Mouse (Mus musculus) liver, embryonic 12.5 days (tissue): Measurements from ENCODE around the gene Rdh16f2. TPM values are rescaled to one million over a fixed set of nuclear protein-coding genes. Genes with fewer than 3 reads are reported as not detected.
"Not testable (repeated sequence)": the region's sequence is repeated elsewhere in the genome, so short reads cannot be mapped to it uniquely, and the experiment has no call there.

Experiments
- ATAC-seq: fragments of 200-750 bp; cut with Nextera tagmentation; 2 replicates; pipeline ENCODE4 v1.8.0; 2017; ENCODE audit warnings: moderate number of reproducible peaks, mild to moderate bottlenecking, moderate library complexity
- H3K27ac ChIP-seq: fragments of 300-500 bp; sonication (generic); 2 replicates; pipeline ENCODE4 v1.5.1; 2016; ENCODE audit warnings: mild to moderate bottlenecking
- H3K27me3 ChIP-seq: fragments of 300-500 bp; sonication (generic); replicated peaks from 2 replicates; pipeline ENCODE4 v1.6.1; 2016; ENCODE audit warnings: mild to moderate bottlenecking, moderate library complexity
- H3K36me3 ChIP-seq: fragments of 300-500 bp; sonication (generic); 2 replicates; pipeline ENCODE4 v1.6.1; 2016; ENCODE audit warnings: mild to moderate bottlenecking, moderate library complexity
- H3K4me1 ChIP-seq: fragments of 300-500 bp; sonication (generic); 2 replicates; pipeline ENCODE4 v1.6.1; 2016
- H3K4me2 ChIP-seq: fragments of 300-500 bp; sonication (generic); 2 replicates; pipeline ENCODE4 v1.6.1; 2016; ENCODE audit warnings: mild to moderate bottlenecking, moderate library complexity
- H3K4me3 ChIP-seq: fragments of 300-500 bp; sonication (generic); 2 replicates; pipeline ENCODE4 v1.5.1; 2016; ENCODE audit warnings: mild to moderate bottlenecking, moderate library complexity
- H3K9ac ChIP-seq: fragments of 300-500 bp; sonication (generic); 2 replicates; pipeline ENCODE4 v1.6.1; 2016; ENCODE audit warnings: mild to moderate bottlenecking, moderate library complexity
- H3K9me3 ChIP-seq: fragments of 300-500 bp; sonication (generic); replicated peaks from 2 replicates; pipeline ENCODE4 v1.6.1; 2016; ENCODE audit warnings: mild to moderate bottlenecking, moderate library complexity
- WGBS: fragments of 180-500 bp; shearing (Covaris S2); methylation state at CpG from one replicate; pipeline ENCODE4 v1.1.7; 2016; ENCODE audit not compliant: insufficient replicate concordance; 5-methylcytosine and 5-hydroxymethylcytosine counted together
- polyA plus RNA-seq: library from polyadenylated mRNA; unstranded; fragments of >200 nt; fragmentation: Nextera tagmentation; extraction: Ambion mirVana; gene quantifications from 2 replicates; pipeline ENCODE4 v1.2.1, GENCODE M21; 2016

Rdh16f2 gene
- polyA plus RNA-seq, 1 experiment from 2014 or later: not detected

DNA sequence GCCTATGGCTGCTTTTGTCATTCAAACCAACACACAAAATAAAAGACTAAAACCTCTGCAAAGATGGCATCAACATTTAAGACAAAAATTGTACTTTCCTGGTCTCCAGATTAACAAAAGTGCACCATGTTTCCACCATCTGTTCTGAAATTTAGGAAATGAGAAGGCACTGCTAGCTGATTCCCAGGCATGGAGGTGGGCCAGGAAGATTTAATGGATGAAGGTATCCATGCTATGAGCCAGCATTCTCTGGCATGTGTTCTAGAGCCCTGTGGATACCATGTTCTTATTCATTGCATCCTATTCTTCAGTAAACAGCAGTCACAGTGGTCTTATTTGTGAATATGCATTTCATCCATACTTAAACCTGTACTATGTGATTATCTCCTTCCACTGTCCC, 9.9 kb upstream of the Rdh16f2 start:
- Histone ChIP-seq H3K27me3 (no peaks in the 10 kb centered on the region), H3K4me2 (no peak overlapping the region), H3K9me3 (no peaks in the 10 kb centered on the region), H3K4me3 (no peak overlapping the region), H3K4me1 (no peaks in the 10 kb centered on the region), H3K27ac (no peak overlapping the region), H3K36me3 (no peaks in the 10 kb centered on the region), H3K9ac (no peak overlapping the region)
- no peak for ATAC-seq

DNA sequence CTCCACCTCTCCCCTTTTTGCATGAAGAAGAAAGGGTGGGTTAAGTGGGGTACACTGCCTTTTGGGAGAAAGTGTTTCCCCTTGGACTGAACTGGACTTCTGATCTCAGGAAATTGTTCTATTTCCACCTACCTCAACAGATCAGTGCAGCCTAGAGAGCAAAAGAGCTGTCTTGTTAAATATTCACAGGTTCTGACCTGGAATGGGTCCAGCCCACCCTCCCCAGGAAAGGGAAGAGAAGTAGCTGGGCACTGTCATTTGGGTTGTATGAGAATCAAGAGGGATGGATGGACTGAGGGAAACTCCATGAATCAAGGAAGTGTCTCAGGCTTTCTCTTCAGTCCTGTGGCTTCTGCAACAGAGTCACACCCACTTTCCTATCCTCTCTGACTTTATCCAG, 1.3 kb upstream of the Rdh16f2 start:
- H3K4me2 ChIP-seq: no peak overlapping the region
- no peak for ATAC-seq
- no peaks in the 10 kb centered on the region for H3K27me3 ChIP-seq
- H3K27ac ChIP-seq: no peak overlapping the region
- no peaks in the 10 kb centered on the region for H3K36me3 ChIP-seq
- H3K4me3 ChIP-seq: no peak overlapping the region
- no peak overlapping the region for H3K9ac ChIP-seq
- H3K4me1 ChIP-seq: no peaks in the 10 kb centered on the region
- H3K9me3 ChIP-seq: no peaks in the 10 kb centered on the region

DNA sequence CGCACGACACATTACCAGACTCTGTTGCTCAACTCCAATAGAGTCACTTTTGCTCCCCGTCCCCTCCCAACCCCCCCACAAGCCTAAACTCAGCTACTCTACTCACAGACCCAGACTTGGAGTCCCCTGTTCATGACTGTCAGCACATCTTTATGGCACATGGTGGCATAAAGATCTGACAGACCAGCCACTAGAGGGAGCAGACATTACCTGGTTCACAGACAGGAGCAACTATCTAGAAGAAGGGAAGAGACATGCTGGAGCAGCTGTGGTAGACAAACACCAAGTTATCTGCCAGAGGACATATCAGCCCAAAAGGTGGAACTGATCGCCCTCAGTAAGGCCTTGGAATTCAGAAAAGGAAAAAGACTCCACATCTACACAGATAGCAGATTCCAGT, 6.2 kb downstream of the Rdh16f2 start:
- H3K9me3 ChIP-seq: no peaks in the 10 kb centered on the region; the same call in 1 of the 2 replicates
- H3K4me1 ChIP-seq: no peaks in the 10 kb centered on the region
- no peak overlapping the region for H3K9ac ChIP-seq
- H3K36me3 ChIP-seq: no peaks in the 10 kb centered on the region
- no peak for ATAC-seq
- WGBS: 63% methylated on average over 4 of the region's 4 CpGs
- no peak overlapping the region for H3K4me2 ChIP-seq
- H3K4me3 ChIP-seq: no peak overlapping the region
- H3K27ac ChIP-seq: no peak overlapping the region
- H3K27me3 ChIP-seq: no peaks in the 10 kb centered on the region

DNA sequence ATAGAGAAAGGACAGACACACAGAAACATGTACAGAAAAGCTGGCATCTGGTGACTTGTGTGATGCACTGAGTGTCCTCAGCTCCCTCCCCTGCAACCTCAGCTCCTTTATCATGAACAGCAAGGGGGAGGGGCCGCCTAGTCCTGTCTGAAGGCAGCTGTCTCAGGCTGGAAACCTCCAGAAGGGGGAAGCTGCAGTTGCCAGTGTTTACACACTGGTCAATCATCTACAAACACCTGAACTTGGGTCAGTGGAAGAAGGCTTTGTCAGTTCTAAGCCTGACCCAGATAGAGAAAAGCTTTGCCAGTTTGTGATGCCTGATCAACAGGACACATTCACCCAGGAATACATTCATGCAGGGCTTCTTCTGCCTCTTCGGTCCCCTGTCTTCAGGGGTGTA, 11.4 kb downstream of the Rdh16f2 start:
- Histone ChIP-seq H3K36me3 (no peaks in the 10 kb centered on the region), H3K27ac (peak overlapping the region; percentile 62; the same call in 1 of the 2 replicates), H3K4me2 (no peak overlapping the region), H3K9me3 (no peaks in the 10 kb centered on the region), H3K27me3 (no peaks in the 10 kb centered on the region), H3K4me3 (no peak overlapping the region), H3K4me1 (peaks cover 18% of the 10 kb centered on the region), H3K9ac (no peak overlapping the region)
- 42% methylated on average over 2 of the region's 2 CpGs for WGBS
- ATAC-seq: peak; percentile 57

DNA sequence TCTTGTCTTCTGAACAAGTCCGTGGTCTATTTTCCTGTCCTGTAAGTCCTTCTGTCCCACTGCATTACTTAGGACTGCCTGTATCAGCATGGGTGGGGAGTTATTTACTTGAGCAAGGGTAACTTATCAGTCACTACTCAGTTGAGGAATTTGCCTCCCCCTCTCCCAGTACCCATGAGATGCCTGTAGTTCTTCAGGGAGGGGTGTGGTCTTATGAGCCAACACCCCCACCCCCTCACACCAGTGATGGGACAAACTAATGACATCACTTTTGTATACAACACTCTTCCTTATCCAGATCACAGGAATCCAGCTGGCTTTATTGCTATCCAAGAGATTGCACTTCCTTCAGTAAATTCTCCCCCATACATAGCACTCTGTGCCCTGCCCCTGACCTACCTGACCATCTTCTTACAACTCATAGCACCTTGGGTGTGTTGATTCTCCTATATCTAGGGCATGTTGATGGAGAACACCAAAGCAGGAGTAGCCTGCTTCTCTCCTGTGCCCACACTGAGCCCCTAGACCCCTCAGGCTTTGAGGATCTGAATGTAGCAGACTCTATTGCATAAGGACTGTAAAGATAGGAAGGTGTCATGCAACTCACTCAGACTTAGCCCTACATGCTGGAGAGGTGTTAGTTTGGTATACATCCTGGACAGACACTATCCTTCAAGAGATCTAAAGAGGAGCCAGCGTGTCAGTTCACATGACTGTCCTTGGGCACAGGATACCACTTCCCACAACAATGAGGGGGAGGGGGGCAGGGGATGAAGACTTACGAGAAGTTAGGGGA, 12.2 kb downstream of the Rdh16f2 start:
- 36% methylated on average over 3 of the region's 3 CpGs for WGBS
- Histone ChIP-seq H3K9ac (no peak overlapping the region), H3K36me3 (no peaks in the 10 kb centered on the region), H3K4me1 (peaks cover 18% of the 10 kb centered on the region), H3K27ac (peak overlapping the region; percentile 62; the same call in 1 of the 2 replicates), H3K9me3 (no peaks in the 10 kb centered on the region), H3K4me3 (no peak overlapping the region), H3K27me3 (no peaks in the 10 kb centered on the region), H3K4me2 (0 out of 2 replicates have a peak overlapping the region, but pooled peaks have one; percentile 1)
- peak; percentile 38 for ATAC-seq

DNA sequence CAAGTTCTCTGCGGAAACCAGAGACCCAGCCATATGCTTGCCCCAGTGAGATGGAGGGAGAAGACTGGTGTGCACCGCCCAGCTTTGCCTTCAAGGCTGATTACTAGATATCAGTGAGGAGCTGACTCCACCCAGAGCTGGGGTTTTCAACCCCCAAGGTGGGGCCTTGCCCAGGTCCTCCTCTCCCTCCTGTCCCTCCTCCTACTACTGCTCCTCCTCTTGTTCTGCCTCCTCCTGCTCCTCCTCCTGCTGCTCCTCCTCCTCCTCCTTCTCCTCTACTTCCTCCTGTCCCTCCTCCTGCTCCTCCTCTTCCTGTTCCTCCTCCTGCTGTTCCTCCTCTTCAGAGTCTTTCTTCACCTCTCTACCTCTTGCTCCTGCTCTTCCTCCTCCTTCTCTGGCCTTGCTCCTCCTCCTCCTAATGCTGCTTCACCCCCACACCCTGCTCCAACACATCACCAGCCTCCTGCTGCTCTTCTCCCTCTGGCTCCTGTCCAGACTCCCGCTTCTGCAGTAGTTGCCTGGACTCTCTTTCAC, 12.9 kb downstream of the Rdh16f2 start:
- 0 out of 2 replicates have a peak overlapping the region, but pooled peaks have one; percentile 1 for H3K4me2 ChIP-seq
- H3K4me1 ChIP-seq: peaks cover 18% of the 10 kb centered on the region
- H3K9me3 ChIP-seq: no peaks in the 10 kb centered on the region
- no peak overlapping the region for H3K4me3 ChIP-seq
- H3K27me3 ChIP-seq: no peaks in the 10 kb centered on the region
- H3K36me3 ChIP-seq: no peaks in the 10 kb centered on the region
- no peak overlapping the region for H3K9ac ChIP-seq
- WGBS: 50% methylated on average over 3 of the region's 3 CpGs
- peak; percentile 80 for ATAC-seq
- no peak overlapping the region for H3K27ac ChIP-seq

DNA sequence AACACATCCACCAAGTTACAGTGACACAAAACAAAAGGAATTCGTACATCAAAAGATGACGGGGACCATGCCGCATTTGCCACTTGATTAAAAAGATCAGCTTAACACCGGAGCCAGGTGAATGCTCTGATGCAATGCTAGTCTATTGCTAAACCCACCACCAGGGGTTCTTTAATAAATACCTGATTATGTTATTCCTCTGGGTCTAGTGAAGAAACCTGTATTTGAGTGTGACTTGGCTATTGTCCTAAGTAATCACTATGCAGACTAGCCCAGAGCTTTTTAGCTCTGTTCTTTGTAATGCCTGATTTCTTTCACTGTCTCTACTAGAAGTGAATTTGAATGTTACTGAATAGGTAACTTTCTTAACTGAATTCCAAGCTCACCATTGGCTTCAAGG, 14.8 kb downstream of the Rdh16f2 start:
- Histone ChIP-seq H3K27me3 (no peaks in the 10 kb centered on the region), H3K4me2 (no peak overlapping the region), H3K9me3 (no peaks in the 10 kb centered on the region), H3K9ac (no peak overlapping the region), H3K4me1 (peaks cover 18% of the 10 kb centered on the region), H3K36me3 (no peaks in the 10 kb centered on the region), H3K4me3 (no peak overlapping the region), H3K27ac (no peak overlapping the region)
- 78% methylated on average over 4 of the region's 4 CpGs for WGBS
- no peak for ATAC-seq

DNA sequence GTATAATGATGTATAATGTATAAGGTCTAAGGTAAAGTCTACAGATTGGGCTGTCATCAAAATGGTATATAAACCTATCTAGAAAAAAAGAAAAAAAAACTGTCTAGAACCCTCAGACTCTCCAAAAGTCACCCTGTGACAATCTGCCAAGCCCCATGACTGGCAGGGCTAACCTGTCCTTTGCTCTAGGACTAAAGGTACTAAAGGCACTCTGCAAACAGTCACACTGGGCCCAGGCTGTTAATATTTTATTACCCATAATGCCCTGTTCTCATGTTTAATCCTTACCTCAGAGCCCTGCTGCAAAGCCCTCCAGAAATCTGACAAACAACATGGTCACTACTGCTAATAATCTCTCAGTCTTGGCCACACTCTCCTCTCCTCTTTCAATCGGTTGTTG, 20.3 kb downstream of the Rdh16f2 start:
- no peak overlapping the region for H3K9ac ChIP-seq
- H3K27me3 ChIP-seq: no peaks in the 10 kb centered on the region
- no peaks in the 10 kb centered on the region for H3K36me3 ChIP-seq
- 62% methylated on average over 1 of the region's 1 CpGs for WGBS
- no peak overlapping the region for H3K4me2 ChIP-seq
- H3K4me3 ChIP-seq: no peak overlapping the region
- no peaks in the 10 kb centered on the region for H3K9me3 ChIP-seq
- no peak for ATAC-seq
- H3K4me1 ChIP-seq: no peaks in the 10 kb centered on the region
- H3K27ac ChIP-seq: no peak overlapping the region

DNA sequence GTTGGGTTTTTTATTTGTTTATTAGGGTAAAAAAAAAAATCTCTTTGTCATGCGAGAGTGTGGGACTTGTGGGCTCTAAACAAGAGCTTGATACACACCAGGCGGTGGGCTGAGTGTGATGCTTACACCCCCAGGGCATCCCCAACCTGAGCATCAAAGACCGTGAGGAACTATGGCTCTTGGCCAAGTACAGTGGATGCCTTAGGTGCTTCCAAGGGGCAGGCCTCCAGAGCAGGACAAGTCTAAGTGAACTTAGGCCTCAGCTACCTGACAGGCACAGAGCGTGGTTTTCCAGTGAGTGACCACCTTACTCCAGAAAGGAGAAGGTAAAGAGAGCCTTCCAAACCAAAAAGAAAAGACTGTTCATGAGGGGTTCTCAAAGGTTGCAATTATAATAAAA, 20.7 kb downstream of the Rdh16f2 start:
- Histone ChIP-seq H3K9me3 (no peaks in the 10 kb centered on the region), H3K4me2 (no peak overlapping the region), H3K27ac (no peak overlapping the region), H3K4me3 (no peak overlapping the region), H3K9ac (no peak overlapping the region), H3K36me3 (no peaks in the 10 kb centered on the region), H3K4me1 (no peaks in the 10 kb centered on the region), H3K27me3 (no peaks in the 10 kb centered on the region)
- no peak for ATAC-seq
- WGBS: 68% methylated on average over 4 of the region's 4 CpGs

DNA sequence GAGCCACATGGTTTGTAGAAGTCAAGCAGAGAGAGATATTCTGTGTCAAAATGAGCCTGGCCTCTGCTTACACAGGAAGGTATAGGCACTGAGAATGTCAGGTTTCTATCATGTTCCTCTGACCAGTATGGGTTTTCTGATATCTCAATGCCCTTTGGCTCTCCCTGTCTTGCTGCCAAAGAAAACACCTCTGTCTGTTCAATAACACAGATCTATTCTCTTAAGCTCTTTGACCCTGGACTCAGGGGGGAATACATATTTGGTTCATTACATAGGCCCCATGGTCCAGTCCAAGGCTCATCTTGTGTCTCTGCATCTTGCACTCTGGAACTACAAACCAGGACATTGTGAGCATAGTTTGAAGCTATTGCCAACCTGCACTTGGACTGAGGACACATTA, 22.3 kb downstream of the Rdh16f2 start, which contains the start of gene Rdh7:
TSS of gene Rdh7 (minus strand) at position 213 of the 400 bp plus-strand sequence.
- no peak within 1 kb of the TSS for H3K4me2 ChIP-seq

DNA sequence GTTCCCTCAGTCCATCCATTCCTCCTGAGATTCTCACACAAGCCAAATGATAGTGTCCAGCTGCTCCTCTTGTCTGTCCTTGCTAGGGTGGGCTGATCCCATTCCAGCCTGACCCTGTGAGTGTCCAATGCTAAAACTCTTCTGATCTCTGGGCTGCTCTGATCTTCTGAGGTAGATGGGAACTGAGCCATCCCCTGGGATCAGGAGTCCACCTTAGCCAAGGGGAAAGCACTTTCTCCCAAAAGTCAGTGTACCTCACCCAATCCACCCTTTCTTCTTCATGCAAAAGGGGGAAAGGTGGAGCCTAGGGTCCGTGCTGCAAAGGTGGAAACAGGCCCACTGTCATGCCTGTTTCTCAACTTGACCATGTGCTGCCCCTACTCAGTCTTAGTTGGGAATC, 25.2 kb downstream of the Rdh16f2 start:
- no peak for ATAC-seq
- H3K4me2 ChIP-seq: no peak overlapping the region
- H3K4me1 ChIP-seq: peaks cover 10% of the 10 kb centered on the region; the same call in 1 of the 2 replicates
- H3K36me3 ChIP-seq: no peaks in the 10 kb centered on the region
- no peaks in the 10 kb centered on the region for H3K9me3 ChIP-seq
- H3K27ac ChIP-seq: no peak overlapping the region
- no peaks in the 10 kb centered on the region for H3K27me3 ChIP-seq
- H3K4me3 ChIP-seq: no peak overlapping the region
- H3K9ac ChIP-seq: no peak overlapping the region
- WGBS: 46% methylated on average over 1 of the region's 1 CpGs

More for the DNA sequence above, 22.3 kb downstream of the Rdh16f2 start, which contains the start of gene Rdh7:
- H3K36me3 ChIP-seq: no peaks in the 10 kb centered on the region
- peaks cover 3% of the 10 kb centered on the region; the same call in 1 of the 2 replicates for H3K4me1 ChIP-seq
- no peak for ATAC-seq
- H3K9ac ChIP-seq: no peak within 1 kb of the TSS
- no peak within 1 kb of the TSS for H3K27ac ChIP-seq
- H3K9me3 ChIP-seq: no peaks in the 10 kb centered on the region
- H3K27me3 ChIP-seq: no peaks in the 10 kb centered on the region
- no peak within 1 kb of the TSS for H3K4me3 ChIP-seq

DNA sequence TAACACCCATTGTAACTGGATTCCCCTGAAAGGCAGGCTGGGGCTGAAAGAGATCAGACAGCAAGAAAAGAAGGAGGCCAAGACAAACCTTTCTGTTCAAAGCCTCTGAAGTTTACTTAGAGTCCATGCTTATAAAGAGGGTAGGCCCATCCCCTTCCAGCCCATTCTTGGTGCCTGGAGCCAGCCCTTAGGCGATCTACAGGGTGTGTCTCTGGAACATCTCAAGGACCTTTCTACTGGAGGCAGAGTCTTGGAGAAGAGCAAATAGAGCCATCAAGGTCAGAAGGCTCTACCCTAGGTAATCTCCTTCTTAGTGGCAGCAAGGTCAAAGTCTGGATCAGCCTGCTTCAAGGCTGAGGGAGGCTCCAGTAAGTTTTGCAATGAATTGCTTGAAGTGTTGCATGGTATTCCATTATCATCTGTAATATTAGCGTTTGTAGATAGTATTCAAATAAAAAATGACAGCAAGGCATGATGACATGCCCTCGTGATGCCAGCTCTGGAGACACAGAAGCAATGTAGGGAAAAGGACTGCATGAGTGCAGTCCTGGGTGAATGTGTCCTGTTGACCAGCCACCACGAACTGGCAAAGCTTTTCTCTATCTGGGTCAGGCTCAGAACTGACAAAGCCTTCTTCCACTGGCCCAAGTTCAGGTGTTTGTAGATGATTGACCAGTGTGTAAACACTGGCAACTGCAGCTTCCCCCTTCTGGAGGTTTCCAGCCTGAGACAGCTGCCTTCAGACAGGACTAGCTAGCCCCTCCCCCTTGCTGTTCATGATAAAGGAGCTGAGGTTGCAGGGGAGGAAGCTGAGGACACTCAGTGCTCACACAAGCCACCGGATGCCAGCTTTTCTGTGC, 27.1 kb downstream of the Rdh16f2 start:
- H3K4me2 ChIP-seq, H3K9me3 ChIP-seq, H3K4me3 ChIP-seq, H3K36me3 ChIP-seq, H3K27me3 ChIP-seq, H3K27ac ChIP-seq, H3K9ac ChIP-seq: not testable (repeated sequence)
- 30% methylated on average over 5 of the region's 5 CpGs for WGBS
- peaks cover 10% of the 10 kb centered on the region; the same call in 1 of the 2 replicates for H3K4me1 ChIP-seq
- peak; percentile 67 for ATAC-seq
